Mouse (Mus musculus) T-helper 17 cell (primary cell): ENCODE measurements around the gene Nt5dc2.

ENCODE experiments used
- in situ Hi-C, 2 experiments: fragments of 300-600 bp; cut with MboI, MseI; formaldehyde crosslinking; loops; 1 replicate in 1 of 2; 2 replicates in 1 of 2; pipeline ENCODE4 v1.15.1; 2025; ENCODE audit warnings: high pct_unique_total_duplicates in 2 of 2

Gene Nt5dc2

DNA sequence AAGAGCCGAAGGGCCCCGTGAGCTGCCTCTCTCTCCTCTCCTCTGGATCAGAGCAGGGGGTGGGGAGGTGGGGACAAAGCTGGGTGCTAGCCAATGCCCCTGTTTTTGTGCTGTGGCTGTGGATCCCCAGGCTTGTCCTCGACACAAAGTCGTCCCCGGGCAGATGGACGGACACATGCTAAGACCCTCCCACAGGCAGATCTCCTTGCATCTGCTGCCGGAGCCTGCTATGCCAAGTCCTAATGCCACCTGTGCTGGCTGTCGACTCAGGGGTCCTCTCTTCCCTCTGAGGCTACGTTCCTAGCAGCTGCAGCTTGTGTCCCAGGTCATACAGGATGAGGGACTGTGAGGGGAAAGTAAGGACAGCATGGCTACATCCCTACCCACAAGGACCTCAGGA lies 36.0 kb downstream of the Nt5dc2 start:
- in situ Hi-C loops = loop anchor here in 1 of 2 experiments (10.0 kb wide), 1 partner anchor 542 kb away; the partner anchor contains the start of gene Prkcd

DNA sequence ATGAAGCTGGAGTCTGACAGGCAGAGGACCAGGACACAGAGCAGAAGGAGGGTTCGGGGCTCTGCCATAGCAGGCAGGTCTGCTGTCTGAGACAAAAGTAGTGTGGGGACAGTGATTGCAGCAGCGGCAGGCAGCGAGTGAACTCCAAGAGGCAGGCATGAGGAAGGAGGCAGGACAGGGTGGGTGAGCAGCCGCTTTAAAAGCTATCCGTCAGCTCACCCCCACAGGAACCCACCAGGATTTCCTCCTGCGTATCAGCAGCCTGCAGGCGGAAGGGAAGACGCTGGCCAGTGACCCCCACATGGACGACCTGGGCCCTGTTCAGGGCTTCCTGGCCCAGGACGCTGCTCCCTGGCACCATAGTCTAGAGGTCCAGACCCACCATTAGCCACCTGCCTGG lies 37.6 kb downstream of the Nt5dc2 start, which contains the start of gene Stab1:
TSS of gene Stab1 (minus strand) at position 217 of the 400 bp plus-strand sequence.
- in situ Hi-C loops = loop anchor here in 1 of 2 experiments (10.0 kb wide), 1 partner anchor 544 kb away; the partner anchor contains the start of gene Prkcd

DNA sequence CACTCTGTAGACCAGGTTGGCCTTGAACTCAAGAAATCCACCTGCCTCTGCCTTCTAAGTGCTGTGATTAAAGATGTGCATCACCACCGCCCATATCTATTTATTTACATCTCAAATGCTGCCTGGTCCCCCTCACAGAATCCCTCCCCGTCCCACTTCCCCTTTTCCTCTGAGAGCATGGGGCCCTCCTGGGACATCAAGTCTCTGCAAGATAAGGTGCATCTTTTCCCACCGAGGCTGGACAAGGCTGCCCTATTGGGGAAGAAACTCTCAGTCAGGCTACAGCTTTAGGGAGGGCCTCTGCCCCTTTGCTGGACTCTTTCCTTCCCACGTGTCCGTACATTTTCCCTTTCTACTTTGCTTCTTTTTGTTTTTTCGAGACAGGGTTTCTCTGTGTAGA lies 38.7 kb downstream of the Nt5dc2 start:
- in situ Hi-C loops = loop anchor here in 1 of 2 experiments (10.0 kb wide), 1 partner anchor 545 kb away; the partner anchor contains the start of gene Prkcd

DNA sequence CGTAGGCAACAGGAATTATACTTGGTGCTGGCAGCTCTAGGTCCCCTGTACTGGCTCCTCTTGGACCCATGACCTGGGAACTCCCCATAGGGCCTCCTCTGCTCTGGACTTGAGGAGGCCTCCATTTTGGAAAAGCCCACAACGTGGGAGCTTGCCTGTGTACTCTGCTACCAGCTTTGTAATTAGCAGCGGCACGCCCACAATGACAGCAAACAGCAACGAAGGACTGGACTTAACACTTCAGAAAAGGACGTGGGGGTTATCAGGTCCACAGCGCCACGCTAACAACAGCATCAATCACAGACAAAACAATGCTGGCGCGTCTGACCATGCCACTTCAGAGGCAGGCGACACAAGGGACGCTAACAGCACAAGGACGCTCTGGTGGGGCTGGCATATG lies 40.1 kb downstream of the Nt5dc2 start:
- in situ Hi-C loops = no loop called here

DNA sequence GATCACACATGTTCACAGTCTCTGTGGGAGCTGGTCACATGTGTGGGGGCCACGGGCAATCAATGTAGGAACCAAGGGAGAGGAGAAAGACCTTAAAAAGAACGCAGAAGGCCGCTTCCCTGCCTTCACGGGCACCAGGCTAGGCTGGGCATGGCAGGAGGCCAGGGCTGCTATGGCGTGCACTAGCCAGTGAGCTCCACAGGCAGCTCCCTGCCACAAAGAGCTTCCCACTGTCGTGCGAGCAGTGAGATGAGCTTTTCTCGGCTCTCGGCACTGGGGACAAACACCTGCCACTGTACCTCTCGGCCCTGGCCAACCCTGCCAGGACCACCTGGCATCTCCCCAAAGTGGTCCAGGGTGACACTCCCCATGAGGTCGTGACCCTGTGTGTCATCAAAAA lies 40.5 kb downstream of the Nt5dc2 start:
- in situ Hi-C loops = no loop called here

DNA sequence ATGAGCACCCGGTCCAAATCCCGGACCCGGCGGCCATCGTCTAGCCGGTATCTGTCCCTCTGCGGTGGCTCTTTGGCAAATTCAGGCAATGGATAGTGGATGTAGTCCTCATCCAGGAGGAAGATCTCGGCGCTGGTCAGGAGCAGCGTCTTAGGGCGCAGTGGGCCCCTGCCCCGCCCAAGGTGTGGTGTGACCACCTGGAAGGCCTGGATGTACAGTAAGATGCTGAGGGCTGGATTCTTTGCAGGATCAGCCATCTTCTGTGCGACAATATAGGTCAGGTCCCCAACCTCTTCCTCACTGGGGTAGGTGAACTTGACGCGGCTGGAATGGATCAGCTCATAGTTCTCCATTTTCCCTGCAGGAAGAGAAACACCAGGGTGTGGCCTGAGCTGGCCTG lies 41.0 kb downstream of the Nt5dc2 start:
- in situ Hi-C loops = no loop called here

DNA sequence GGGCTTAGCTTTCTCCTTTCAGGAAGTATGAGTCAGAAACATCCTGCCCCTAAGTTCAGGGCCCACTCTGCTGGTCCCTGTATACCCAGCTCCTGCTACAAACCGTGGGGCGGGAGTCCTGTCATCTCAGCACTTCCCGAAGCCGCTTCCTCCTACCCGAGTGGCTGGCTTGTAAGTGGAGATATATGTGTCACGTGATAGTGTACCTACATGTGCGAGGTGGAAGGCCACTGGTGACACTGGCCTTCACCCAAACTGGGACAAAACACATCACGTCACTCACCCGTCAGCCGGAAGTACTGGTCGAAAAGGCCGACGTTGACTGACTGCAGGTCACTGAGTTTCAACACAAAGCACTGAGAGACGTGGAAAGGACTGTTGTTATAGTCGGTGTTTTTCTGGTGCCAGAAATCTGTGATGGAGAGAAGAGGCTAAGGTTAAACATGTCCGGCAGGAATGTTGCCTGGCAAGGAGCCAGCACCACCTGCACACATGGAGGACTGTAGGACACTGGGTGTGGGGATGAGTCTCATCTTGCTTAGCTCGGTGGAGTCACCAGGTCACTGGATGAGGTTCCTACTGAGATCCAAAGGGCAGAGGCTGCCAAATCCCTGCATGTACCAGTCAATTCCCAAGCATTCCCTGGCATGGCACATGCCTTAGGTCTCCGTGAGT lies 42.1 kb downstream of the Nt5dc2 start:
- in situ Hi-C loops = no loop called here

DNA sequence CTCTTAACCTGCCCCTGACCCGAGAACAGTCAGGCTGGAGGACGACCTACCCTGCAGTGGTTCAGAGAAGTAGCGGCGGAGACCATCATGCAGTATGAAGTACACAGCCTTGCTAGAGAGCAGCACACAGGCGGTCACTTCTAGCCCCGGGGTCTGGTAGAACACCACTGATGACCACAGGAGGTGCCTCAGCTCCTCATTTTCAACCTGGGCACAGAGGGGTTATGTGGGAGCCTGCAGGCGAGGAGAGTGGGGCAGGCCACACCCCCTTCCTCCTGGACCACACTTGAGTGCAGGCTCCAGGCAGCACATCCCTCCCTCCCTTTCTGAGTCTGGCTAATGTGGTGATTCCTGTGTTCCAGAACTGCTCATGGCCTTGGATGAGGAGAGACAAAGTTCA lies 42.7 kb downstream of the Nt5dc2 start:
- in situ Hi-C loops = no loop called here

DNA sequence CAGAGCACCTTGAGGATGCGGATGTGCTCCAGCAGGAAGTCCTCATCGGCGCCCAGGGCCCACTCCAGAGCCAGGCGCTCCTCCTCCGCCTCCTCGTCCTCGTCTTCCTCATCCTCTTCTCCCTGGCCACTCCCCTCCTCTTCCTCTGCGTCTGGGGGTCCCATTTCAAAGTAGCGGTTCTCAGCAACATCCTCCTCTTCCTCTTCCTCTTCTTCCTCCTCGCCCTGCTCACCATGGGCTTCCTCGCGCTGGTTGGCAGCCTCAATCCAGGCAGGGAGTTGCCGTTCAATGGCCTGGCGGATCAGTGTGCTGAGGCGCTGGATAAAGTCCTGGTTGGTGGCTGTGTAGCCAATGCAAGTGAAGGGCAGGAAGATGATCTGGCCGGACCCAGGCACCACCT lies 46.4 kb downstream of the Nt5dc2 start:
- in situ Hi-C loops = no loop called here

DNA sequence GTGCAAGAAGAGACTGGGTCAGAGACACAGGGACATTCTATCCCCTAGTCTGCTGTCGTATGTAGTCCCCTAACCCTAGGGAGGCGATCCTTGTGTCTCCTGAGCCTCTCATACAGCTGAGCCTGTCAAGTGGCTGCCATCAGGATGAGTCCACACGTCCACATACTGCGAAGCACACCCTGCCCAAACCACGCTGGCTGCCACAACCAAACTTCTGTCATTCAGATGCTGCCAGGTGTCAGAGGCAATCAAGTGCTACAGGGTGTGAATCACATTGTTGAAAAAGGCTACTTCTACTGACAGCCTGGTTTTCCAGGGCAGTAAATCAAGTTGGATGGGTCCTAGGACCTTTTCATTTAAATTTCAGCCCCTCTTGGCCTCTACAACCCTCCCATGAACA lies 46.9 kb downstream of the Nt5dc2 start:
- in situ Hi-C loops = no loop called here

DNA sequence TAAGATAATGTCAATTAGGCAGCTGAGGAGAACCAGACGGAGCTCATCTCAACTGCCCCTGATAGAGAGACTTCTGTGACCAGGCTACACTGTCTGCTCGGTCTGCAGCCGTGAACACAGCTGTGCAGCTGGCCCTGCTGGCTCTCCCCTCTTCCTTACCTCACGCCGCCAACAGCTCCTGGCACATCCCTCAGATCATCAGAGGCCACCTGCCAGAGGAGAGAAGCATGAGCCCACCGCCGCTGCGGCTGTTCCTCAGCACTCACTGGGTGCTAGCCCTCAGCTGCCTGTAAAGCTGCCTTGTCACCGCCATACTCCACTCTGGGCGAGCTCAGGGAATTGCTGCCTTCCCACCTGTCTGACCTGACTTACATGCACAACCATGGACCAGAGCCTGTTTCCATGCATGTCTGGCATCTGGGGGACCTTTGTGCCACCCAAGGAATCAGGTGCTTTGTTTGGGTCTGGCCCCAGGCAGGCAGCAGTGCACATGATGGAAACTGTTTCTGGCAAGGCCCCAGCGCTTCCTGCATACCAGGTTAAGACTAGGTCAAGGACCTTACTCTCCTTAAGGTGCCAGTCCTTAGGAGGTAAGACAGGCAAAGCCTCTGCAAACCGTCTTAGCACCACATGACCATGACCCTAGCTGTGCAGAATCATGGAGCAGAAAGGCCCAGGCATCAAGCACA lies 49.0 kb downstream of the Nt5dc2 start:
- in situ Hi-C loops = no loop called here

DNA sequence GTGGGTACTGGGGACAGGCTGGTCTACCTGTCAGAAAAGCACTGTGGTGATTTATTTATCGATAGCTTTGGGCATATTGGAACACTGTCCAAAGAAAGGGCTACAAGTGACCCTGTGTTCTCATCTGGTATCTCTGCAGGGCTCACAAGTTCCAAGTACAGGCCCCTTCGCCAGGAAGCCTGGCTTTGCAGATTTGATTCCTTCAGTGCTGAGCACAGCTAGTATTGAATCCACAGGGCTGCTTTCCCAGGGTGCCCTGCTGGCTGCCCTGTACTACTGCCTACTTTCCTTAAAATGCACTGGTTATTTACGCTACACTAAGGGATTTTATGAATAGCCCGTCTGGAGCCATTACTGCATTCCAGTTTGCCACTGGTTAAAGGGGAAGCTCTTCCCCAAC lies 50.7 kb downstream of the Nt5dc2 start:
- in situ Hi-C loops = no loop called here

DNA sequence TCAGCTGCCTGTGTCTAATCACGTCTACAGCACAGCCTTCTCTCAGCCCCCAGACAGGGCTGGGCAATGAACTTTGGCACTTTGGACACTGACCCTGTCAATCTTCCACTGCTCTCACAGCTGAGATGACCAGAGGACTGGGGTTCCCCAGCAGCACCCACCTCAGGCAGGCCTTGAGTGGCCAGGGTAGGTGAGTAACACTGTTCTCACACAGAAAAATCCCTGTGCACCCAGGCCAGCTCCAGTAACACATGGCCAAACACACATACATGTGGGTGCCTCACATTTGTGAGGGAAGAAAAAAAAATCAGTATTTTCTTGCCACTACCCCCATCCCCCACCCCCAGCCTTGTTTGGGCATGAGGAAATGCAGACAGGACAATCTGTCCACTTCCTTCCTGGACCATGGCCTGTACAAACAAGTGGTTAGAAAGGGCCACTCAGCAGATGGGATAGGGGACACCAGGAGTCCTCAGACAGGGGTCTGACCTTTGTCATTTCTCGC lies 52.0 kb downstream of the Nt5dc2 start:
- in situ Hi-C loops = no loop called here

DNA sequence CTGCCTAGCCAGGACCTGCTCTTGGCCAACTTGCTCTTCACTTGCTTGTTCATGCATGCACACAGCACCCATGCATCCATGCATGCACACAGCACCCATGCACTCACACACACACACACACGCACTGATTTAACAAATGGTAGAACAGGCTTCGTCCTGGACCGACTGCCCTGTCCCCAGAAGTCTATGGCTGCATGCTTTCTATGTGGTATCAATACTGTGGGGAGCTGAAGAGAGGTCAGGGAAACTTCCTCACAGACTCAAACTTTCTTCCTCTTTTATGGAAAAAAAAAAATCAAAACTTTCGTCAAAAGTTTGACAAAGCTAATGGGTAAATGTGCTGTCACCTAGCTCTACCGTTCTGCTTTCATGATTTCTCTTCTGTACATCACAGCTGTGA lies 52.7 kb downstream of the Nt5dc2 start:
- in situ Hi-C loops = no loop called here

DNA sequence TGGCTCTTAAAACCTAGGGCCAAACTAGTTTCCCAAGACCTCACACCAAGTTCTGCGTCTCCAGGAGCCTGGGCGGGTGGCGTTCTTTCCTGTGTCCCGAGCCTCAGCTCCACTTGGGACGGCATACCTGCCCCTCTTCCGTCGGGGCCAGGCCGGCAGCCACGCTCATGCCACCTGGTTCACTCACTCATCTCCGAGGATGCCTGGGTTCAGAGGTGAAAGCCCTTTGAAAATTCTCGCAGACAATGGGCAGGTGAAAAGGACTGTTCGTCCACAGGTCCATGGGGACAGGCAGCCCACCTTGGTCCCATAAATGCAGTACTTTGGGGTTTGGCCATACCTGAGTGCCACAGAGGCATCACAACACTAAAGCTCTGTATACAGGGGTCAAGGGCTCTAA lies 53.3 kb downstream of the Nt5dc2 start:
- in situ Hi-C loops = no loop called here

DNA sequence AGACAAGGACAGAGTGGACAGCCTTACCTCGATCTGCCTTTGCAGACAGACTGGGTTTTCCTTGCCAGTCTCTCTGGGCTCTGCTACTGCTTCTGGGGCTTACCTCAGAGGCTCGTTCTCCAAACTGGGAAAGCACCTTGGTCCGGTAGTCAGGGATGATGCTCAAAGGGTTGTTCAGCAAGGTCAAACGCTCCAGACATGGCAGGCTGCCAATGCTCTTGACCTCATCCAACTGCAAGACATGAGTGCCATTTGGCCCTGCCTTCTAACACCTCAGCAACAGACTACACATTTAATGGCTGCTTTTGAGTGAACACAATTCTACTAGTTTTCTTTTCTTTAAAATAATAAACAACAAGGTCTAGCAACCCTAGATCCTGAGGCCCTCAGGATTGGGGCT lies 55.8 kb downstream of the Nt5dc2 start:
- in situ Hi-C loops = no loop called here
